ENCODE assay signal across 8 mouse cellular contexts in genomic region chr11:100738066-100738604, GRCm38 (mm10). TPM values are rescaled to one million over a fixed set of nuclear protein-coding genes. Genes with fewer than 3 reads are reported as not detected.
DNase-seq lines count a peak whose midpoint lies in the region; ATAC-seq lines count a peak whose summit lies in the region.

Rab5c (minus strand) TSS chr11:100738215.

- peak within 1 kb of the TSS; percentile 88 for H3K4me3 ChIP-seq in hindbrain, embryonic 15.5 days

- WGBS in hindbrain, embryonic 15.5 days: 0% methylated on average over 38 of the region's 39 CpGs

- H3K36me3 ChIP-seq in hindbrain, embryonic 15.5 days: peaks cover 12% of the 10 kb centered on the region; the same call in 1 of the 2 replicates

- H3K4me1 ChIP-seq in hindbrain, embryonic 15.5 days (replicated peaks): peaks cover 24% of the 10 kb centered on the region

- DNase-seq in T-cell, adult 2 months (ENCODE audit: low spot score): peak; percentile 100
- DNase-seq in cerebellum, postnatal 36 days: peak; percentile 97 to 98
- peak; percentile 99 for DNase-seq in frontal cortex, postnatal 36 days (ENCODE audit: low spot score in 2 of 2)
- DNase-seq in left cerebral cortex, adult 11 months (ENCODE audit: low spot score): peak; percentile 99
- DNase-seq in lung, postnatal 4 days: peak; percentile 99
- DNase-seq in retina, postnatal 7 days (ENCODE audit: low read depth, low spot score): peak; percentile 93
- peak; percentile 88 for DNase-seq in urinary bladder, adult 2 months (ENCODE audit: low spot score)

- H3K27ac ChIP-seq in hindbrain, embryonic 15.5 days (replicated peaks): peak within 1 kb of the TSS; percentile 88

- peak within 1 kb of the TSS; percentile 89 for H3K4me2 ChIP-seq in hindbrain, embryonic 15.5 days

- H3K9me3 ChIP-seq in hindbrain, embryonic 15.5 days: no peaks in the 10 kb centered on the region

- ATAC-seq in hindbrain, embryonic 15.5 days (ENCODE audit: low FRiP score, low read depth): peak; percentile 99

- H3K27me3 ChIP-seq in hindbrain, embryonic 15.5 days: no peaks in the 10 kb centered on the region

- H3K9ac ChIP-seq in hindbrain, embryonic 15.5 days: peak within 1 kb of the TSS; percentile 82

RNA-seq across cellular contexts. Expression of gene Rab5c, which starts in this region (rescaled TPM):
- polyA plus RNA-seq in hindbrain, embryonic 15.5 days (2015; fragmentation: Nextera tagmentation; extraction: Ambion mirVana): 42.0 and 42.4 TPM in 2 replicates
- polyA plus RNA-seq in urinary bladder, adult 2 months (2012; rRNA removed): 148 and 160 TPM in 2 replicates

Comparison
In these comparisons a context has a peak if more than half of its experiments do, and no peak if none do; other contexts are left out.
1. Peak in every context shown above with its lines: DNase-seq, ATAC-seq, H3K4me3 ChIP-seq and H3K27ac ChIP-seq.